Mouse (Mus musculus) cerebellum, adult 9-11 months (tissue): Measurements from ENCODE around the gene Gabrp.

Experiments used
- DNase-seq: peaks from one replicate; pipeline ENCODE4 v3.0.0; 2022

The Gabrp gene

GRCm38 (mm10) chr11:33578859-33579258 lies at the start of gene Gabrp:
Gene Gabrp (minus strand): TSS chr11:33578959.
- DNase-seq, result no peak

GRCm38 (mm10) chr11:33627136-33627742 lies 48.5 kb upstream of the Gabrp start:
- no peak for DNase-seq

GRCm38 (mm10) chr11:33614218-33614617 lies 35.5 kb upstream of the Gabrp start:
- peak; percentile 38 for DNase-seq

GRCm38 (mm10) chr11:33607784-33608183 lies 29.0 kb upstream of the Gabrp start:
- no peak for DNase-seq

GRCm38 (mm10) chr11:33603174-33603573 lies 24.4 kb upstream of the Gabrp start:
- DNase-seq, result no peak

- DNase-seq, result no peak
Measured at GRCm38 (mm10) chr11:33598986-33599385, 20.2 kb upstream of the Gabrp start, which contains the start of gene D130052B06Rik. Gene D130052B06Rik (plus strand): TSS chr11:33599302.

- no peak for DNase-seq
Measured at GRCm38 (mm10) chr11:33596655-33597054, 17.9 kb upstream of the Gabrp start.

DNA sequence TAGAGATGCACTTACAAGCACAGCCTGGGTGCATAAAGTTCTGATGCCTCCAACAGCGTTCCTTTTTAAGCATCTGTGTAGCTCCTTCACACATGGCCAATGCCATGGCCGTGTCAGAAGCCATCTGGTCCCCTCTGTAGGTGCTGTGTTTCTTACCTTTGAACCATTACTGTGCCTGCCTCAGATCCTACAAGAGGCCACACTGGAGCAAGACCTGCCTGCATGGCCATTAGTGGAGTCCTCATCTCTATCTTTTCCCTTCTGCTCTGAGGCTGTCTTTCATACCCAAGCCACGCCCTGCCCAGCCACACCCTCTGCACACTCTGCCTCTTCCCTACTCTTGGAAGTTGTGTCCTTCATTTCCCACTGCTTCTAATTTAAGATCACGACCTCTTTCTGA lies 14.1 kb upstream of the Gabrp start:
- no peak for DNase-seq

- DNase-seq, result no peak
Measured at GRCm38 (mm10) chr11:33590771-33591170, 12.0 kb upstream of the Gabrp start.

GRCm38 (mm10) chr11:33586614-33587013 lies 7.9 kb upstream of the Gabrp start:
- no peak for DNase-seq

DNA sequence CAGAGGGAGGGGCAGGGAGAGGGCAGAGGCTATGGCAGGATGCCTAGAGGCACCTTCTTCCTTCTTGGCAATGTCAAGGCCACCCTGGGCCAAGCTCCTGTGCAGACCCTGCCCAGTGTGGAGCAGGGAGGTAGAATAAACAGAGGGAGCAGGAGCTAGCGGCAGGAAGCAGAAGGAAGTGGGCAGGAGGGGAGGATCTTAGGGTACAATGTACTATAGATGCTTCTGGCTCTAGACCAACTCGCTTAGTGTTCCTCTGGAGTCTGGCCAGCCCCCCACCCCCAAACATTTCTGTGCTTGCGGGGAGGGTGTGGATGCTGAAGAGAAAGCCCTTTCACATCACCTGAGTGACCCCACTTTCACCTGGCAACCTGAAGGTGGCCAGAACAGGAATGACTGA lies 862 bp upstream of the Gabrp start:
- DNase-seq, result no peak

DNA sequence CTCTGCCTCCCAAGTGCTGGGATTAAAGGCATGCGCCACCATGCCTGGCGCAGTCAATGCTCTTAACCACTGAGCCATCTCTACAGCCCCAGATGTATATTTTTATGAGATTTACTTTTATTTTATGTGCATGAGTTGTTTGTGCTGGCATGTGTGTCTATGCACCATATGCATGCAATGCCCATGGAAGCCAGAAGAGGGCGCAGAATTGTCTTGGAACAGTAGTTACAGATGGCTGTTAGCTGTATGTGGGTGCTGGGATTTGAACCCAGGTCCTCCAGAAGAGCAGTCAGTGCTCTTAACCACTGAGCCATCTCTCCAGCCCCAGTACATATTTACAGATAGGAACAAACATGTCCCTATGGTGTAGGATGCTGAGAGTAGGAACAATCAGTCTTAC lies 3.8 kb downstream of the Gabrp start:
- no peak for DNase-seq

DNA sequence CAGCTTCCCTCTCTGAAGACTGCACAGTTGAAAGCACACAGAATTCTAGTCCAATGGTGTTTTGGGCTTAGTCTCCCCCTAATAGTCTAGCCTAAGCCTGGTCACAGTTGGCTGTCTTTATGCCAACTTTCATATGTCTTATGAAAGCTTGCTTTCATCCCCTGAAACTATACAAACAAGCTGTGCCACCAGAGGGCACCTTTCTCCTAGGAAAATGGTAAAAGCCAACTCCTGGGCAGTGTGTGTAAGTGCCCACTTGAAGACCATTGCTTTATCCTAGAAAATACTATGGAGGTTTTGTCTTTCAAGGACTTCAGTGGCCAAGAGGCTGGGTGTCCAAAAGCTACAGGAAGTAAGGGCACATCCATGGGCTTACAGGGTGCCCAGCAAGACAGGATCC lies 8.3 kb downstream of the Gabrp start:
- no peak for DNase-seq

DNA sequence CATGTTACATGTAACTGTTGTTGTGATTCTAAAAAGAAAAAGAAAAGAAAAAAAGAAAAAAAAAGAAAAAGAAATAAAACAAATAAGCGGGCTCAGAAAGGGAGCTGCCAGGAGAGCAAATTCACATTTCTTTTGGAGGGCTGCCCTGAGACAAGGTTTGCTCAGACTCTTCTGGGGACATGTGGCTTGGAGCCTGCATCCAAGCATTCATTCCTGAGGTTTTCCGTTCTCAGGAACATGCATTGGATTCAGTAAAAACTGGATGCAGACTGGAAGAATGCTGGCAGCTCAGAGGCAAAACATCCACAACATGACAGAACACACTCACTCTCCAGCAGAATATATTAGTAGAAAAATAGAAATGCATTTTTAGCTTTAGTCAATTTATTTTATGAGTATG lies 14.8 kb downstream of the Gabrp start:
- no peak for DNase-seq

GRCm38 (mm10) chr11:33554123-33554522 lies 24.6 kb downstream of the Gabrp start:
- DNase-seq, result peak; percentile 25

DNA sequence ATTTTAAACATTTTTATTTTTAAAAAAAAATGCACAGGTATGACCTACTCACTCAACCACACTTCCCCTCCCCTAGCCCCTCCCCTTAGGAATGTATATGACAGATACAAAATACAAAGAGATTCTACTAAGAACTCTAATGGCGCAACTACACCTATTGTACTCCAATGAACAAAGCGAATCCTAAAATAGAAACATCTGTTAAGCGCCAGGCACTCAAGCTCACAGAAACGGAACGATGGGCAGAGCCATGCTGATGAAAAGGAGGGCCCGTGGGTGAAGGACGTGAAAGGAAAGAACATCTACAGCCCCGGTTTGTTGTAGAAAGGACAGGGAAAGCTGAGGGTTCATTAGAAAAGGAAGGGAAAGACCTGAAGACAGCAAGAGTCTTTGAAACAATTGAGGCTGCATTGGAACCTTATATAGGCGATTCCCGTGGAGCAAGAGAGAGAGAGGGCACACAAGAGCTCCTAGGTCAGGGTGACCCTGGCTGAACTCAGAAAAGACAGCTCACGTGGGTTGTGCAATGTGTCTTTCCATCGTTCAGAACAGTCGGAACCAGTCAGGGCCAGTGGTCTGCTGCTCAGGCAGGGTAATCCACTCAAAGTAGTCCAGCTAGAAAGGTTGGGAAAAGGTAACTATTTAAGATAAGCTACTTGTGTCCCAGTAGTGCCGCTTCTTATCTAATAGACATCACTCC lies 27.7 kb downstream of the Gabrp start:
- DNase-seq, result no peak

DNA sequence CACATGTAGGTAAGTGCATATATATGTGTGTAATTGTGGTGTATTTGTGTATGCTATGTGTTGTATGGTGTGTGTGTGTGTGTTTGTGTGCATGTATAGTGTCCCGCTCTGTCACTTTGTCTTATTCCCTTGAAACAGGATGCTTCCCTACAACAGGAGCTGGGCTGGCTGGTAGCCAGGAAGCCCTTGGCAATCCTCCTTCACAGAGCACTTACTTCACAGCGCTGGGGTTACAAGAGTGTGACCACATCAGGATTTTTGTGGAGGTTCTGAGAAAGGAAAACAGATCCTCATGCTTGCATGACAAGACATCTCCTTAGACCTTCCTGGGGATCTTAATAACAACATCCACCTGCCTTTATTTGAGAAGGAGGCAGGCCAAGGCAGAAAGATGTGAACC lies 31.4 kb downstream of the Gabrp start:
- no peak for DNase-seq

DNA sequence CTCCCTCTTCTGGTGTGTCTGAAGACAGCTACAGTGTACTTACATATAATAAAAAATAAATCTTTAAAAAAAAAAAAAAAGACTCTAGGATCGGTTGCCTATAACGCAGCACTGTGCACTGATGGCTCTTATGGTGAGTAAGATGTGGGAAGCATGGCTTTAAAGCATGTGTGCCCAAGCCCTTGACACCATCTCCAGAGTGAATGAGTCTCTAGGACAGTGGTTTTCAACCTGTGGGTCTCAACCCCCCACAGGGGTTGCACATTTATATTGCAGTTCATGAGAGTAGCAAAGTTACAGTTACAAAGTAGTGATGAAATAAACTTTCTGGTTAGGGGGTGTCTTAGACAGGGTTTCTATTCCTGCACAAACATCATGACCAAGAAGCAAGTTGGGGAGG lies 33.8 kb downstream of the Gabrp start:
- no peak for DNase-seq

GRCm38 (mm10) chr11:33544121-33544520 lies 34.6 kb downstream of the Gabrp start:
- DNase-seq, result no peak

DNA sequence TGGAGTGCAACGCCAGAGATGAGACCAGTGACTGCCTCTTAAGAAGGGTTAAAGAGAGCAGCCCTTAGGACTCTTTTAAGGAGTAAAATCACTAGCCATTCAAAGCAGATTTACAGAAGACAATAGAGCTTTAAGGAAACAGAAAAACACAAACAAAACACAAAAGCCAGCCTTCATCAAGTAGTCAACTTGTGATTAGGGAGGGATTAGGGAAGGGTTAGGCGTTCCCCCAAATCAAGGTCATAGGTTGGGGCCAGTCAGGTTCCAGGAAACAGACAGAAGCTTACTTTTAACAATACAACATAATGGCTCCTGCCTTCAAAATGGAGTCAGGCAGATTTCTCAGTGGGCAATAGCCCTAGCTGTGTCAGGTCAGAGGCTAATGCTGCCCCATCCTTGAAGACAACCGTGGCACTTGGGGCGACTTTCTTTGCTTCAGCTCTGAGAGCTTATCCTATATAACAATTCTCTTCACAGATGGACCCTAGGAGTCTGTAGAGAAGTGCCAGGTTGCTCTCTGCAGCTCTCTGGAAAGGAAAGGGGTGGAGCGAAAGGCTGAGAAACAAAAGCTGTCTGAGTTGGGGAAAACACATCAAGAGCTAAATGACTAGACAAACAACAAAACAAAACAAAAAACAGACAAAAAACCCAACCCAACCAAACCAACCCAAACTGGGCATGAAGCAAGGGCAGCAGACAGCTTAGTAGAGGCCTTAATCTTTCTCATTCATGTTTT lies 41.2 kb downstream of the Gabrp start:
- DNase-seq, result no peak

DNA sequence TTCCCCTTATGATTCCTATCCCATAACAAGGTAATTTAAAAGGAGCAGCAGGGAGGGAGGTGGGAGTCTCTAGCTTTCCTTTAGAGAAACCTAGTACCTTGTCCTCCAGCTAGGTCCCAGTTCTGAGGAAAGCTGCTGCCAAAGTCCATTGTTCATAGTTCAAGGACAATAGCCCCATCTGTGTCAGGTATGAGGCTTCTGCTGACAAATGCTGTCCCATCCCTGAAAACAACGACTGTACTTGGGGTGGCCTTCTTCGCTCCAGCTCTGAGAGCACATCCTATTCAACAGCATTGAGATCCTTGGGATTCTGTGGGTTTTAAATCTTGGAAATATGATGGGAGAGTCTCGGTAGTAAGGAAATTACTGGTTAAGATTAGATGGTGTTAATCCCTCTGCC lies 42.1 kb downstream of the Gabrp start:
- DNase-seq, result no peak

DNA sequence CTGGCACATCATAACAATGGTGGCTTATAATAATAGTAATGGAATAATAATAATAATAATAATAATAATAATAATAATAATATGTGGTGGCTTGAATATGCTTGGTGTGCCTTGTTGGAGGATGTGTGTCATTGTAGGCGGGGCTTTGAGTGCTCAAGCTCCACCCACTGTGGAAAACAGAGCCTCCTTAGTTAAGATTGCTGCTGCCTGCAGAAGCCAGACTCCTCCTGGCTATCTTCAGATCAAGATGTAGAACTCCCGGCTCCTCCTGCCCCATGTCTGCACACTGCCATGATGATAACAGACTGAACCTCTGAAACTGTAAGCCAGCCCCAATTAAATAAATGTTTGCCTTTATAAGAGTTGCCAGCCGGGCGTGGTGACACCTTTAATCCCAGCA lies 44.2 kb downstream of the Gabrp start:
- DNase-seq, result no peak

GRCm38 (mm10) chr11:33533577-33533976 lies 45.2 kb downstream of the Gabrp start:
- DNase-seq, result no peak

DNA sequence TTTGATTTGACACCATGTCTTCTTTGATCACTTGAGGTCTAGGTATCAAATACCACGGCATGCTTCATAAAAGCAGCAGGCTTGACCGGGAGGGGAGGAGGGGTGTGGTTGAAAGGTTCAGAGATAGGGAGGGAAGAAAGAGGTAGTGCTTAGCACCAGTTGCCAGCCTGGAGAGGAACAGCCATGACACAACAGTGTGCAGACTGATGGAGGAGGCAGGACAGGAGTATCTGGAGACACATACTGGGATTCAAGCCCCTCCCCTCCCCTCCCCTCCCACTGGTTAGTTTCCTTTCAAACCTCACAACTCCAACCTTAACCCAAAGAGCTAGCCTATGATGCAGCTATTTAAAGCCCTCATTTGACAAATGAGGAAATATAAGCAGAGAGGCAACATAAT lies 49.2 kb downstream of the Gabrp start:
- no peak for DNase-seq
